Mouse (Mus musculus) embryonic facial prominence, embryonic 15.5 days (tissue): Measurements from ENCODE around the gene Spdye4b. TPM values are rescaled to one million over a fixed set of nuclear protein-coding genes. Genes with fewer than 3 reads are reported as not detected.

Experiments used
- ATAC-seq: fragments of 200-750 bp; cut with Nextera tagmentation; 2 replicates; pipeline ENCODE4 v1.8.0; 2017; ENCODE audit warnings: low read depth, moderate TSS enrichment; ENCODE audit not compliant: insufficient number of reproducible peaks, low FRiP score, low TSS enrichment
- H3K27ac ChIP-seq: fragments of 300-500 bp; sonication (generic); replicated peaks from 2 replicates; pipeline ENCODE4 v1.5.1; 2015; ENCODE audit warnings: mild to moderate bottlenecking, inconsistent platforms
- H3K27me3 ChIP-seq: fragments of 300-500 bp; sonication (generic); 2 replicates; pipeline ENCODE4 v1.6.1; 2015; ENCODE audit warnings: inconsistent platforms
- H3K36me3 ChIP-seq: fragments of 300-500 bp; sonication (generic); 2 replicates; pipeline ENCODE4 v1.6.1; 2015; ENCODE audit warnings: mild to moderate bottlenecking, inconsistent platforms
- H3K4me1 ChIP-seq: fragments of 300-500 bp; sonication (generic); 2 replicates; pipeline ENCODE4 v1.6.1; 2015; ENCODE audit warnings: inconsistent platforms
- H3K4me2 ChIP-seq: fragments of 300-500 bp; sonication (generic); replicated peaks from 2 replicates; pipeline ENCODE4 v1.6.1; 2015; ENCODE audit warnings: mild to moderate bottlenecking, inconsistent platforms
- H3K4me3 ChIP-seq: fragments of 300-500 bp; sonication (generic); replicated peaks from 2 replicates; pipeline ENCODE4 v1.5.1; 2015; ENCODE audit warnings: mild to moderate bottlenecking, inconsistent platforms
- H3K9ac ChIP-seq: fragments of 300-500 bp; sonication (generic); 2 replicates; pipeline ENCODE4 v1.6.1; 2015; ENCODE audit warnings: inconsistent platforms
- H3K9me3 ChIP-seq: fragments of 300-500 bp; sonication (generic); replicated peaks from 2 replicates; pipeline ENCODE4 v1.6.1; 2016; ENCODE audit warnings: inconsistent platforms
- WGBS: fragments of 180-500 bp; shearing (Covaris S2); methylation state at CpG from one replicate; pipeline ENCODE4 v1.1.7; 2015; 5-methylcytosine and 5-hydroxymethylcytosine counted together
- polyA plus RNA-seq: library from polyadenylated mRNA; unstranded; fragments of >200 nt; fragmentation: Nextera tagmentation; extraction: Ambion mirVana; gene quantifications from 2 replicates; pipeline ENCODE4 v1.2.1, GENCODE M21; 2015

Spdye4b gene
- polyA plus RNA-seq, 1 experiment from 2014 or later, result not detected

DNA sequence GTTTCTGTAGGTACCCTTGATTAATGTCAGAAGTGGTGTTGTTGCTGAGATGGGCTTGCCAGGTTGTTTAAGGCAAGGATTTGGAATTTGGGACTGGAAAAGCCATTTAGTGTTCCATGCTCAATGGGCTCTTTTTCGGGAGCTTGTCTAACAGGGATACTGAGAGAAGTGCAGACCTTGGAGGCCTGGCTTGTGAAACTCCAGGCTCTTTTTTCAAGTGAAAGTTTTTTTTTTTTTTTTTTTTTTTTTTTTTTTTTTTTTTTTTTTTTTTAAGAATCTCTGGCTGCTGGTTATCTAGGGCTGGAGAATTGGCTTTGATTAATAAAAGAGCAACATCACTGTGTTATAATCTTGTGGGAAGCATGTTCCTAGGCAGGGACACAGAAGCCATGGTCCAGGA, 41.5 kb downstream of the Spdye4b start:
- no peaks in the 10 kb centered on the region for H3K9me3 ChIP-seq
- H3K9ac ChIP-seq, result no peak overlapping the region
- H3K4me3 ChIP-seq, result no peak overlapping the region
- H3K27ac ChIP-seq, result no peak overlapping the region
- no peaks in the 10 kb centered on the region for H3K27me3 ChIP-seq
- H3K36me3 ChIP-seq, result no peaks in the 10 kb centered on the region
- no peak overlapping the region for H3K4me2 ChIP-seq
- no peaks in the 10 kb centered on the region for H3K4me1 ChIP-seq
- 65% methylated on average over 1 of the region's 1 CpGs for WGBS
- no peak for ATAC-seq

DNA sequence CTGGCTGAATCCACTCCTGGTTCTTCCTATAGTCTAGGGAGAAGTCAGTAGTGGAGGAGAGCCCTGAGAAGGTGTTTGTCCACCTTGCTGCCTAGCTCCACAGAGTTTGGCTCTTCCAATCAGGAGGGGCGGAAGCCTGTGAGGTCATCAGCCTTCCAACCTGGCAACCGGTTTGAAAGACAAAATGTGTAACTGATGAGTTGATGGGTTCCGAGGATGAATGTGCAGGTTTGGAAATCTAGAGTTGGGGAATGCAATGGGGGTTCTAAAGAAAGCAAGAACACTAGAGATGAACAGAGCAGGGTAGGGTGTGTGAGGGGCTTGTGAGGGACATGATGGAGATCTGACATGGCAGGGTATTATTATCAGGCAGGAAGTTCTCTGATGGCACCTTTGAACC, 46.0 kb downstream of the Spdye4b start, which contains the start of gene Spdye4a:
Gene Spdye4a (minus strand): TSS at position 101 of the 400 bp plus-strand sequence.
- Histone ChIP-seq H3K36me3 (no peaks in the 10 kb centered on the region), H3K27me3 (no peaks in the 10 kb centered on the region), H3K4me3 (no peak within 1 kb of the TSS), H3K27ac (no peak within 1 kb of the TSS), H3K9ac (no peak within 1 kb of the TSS), H3K9me3 (peaks cover 7% of the 10 kb centered on the region; the same call in 1 of the 2 replicates), H3K4me2 (no peak within 1 kb of the TSS), H3K4me1 (no peaks in the 10 kb centered on the region)
- 86% methylated on average over 3 of the region's 3 CpGs for WGBS
- no peak for ATAC-seq

DNA sequence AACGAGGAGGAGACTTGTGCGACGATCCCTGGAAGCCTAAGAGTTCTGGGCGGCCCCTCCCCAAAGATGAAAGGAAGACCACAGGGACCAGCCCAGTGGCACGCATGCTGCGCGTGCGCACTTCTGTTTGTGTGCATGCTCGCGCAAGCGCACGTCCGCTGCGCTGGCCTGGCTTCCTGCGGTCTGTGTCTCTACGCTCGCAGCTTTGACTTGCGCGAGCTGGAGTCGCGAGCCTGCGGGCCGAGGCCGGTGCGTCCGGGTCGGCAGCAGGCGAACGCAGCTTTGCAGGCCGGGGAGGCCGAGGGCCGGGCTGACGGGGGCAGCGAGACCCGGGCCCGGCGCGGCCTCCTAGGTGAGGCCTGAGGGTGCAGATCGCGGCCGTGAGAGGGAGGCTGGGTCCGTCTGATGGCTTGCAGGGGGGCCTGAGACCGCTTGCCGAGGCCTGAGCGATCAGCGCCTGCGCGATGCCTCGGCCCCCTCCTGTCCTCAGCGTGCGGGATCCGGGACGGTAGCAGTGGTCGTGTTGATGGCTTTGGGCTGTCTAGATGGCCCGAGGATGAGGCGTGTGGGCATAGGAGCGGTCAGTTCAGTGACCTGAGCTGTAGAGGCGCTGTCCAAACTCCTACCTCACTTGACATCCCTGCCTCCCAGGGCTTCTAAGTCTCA, 54.3 kb downstream of the Spdye4b start, which contains the start of gene Zfp12:
Gene Zfp12 (plus strand): TSS at position 136 of the 666 bp plus-strand sequence.
- H3K4me1 ChIP-seq, result peaks cover 19% of the 10 kb centered on the region
- H3K4me3 ChIP-seq, result peak within 1 kb of the TSS; percentile 88
- H3K27me3 ChIP-seq, result no peaks in the 10 kb centered on the region
- H3K4me2 ChIP-seq, result peak within 1 kb of the TSS; percentile 61
- no peaks in the 10 kb centered on the region for H3K9me3 ChIP-seq
- peaks cover 24% of the 10 kb centered on the region for H3K36me3 ChIP-seq
- ATAC-seq, result peak; percentile 97
- H3K27ac ChIP-seq, result peak within 1 kb of the TSS; percentile 98
- H3K9ac ChIP-seq, result peak within 1 kb of the TSS; percentile 89
- WGBS, result under 1% methylated on average over 58 of the region's 58 CpGs

DNA sequence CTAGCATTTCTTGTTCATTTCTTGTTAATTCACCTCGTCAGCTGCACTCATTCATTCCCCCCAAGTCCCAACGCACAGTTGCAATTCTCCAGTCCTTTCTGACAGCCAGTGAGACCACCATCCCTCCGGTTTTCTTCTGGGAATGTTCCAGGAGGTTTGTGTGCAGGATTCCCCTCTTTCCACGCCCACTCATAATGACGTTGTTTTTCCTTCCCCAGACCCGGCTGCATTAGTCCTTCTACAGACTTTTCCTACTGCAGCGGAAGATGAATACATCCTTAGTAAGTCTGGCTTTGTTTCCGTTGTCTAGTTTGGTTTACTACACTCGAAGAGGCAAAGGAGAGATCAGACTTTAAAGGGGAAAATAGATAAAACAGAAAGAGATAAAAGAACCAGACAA, 55.2 kb downstream of the Spdye4b start:
- 35% methylated on average over 9 of the region's 9 CpGs for WGBS
- ATAC-seq, result no peak
- no peak overlapping the region for H3K9ac ChIP-seq
- H3K4me3 ChIP-seq, result peak overlapping the region; percentile 88
- H3K27ac ChIP-seq, result no peak overlapping the region
- no peaks in the 10 kb centered on the region for H3K9me3 ChIP-seq
- H3K36me3 ChIP-seq, result peaks cover 33% of the 10 kb centered on the region
- H3K27me3 ChIP-seq, result no peaks in the 10 kb centered on the region
- H3K4me2 ChIP-seq, result peak overlapping the region; percentile 61
- H3K4me1 ChIP-seq, result peaks cover 19% of the 10 kb centered on the region

DNA sequence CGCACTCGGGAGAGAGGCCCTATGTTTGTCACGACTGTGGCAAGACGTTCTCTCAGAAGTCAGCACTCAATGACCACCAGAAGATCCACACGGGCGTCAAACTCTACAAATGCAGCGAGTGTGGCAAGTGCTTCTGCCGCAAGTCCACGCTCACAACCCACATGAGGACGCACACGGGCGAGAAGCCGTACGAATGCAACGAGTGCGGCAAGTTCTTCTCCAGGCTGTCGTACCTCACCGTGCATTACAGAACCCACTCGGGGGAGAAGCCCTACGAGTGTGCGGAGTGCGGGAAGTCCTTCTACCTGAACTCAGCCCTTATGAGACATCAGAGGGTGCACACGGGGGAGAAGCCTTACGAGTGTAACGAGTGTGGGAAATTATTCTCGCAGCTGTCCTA, 64.1 kb downstream of the Spdye4b start:
- 96% methylated on average over 26 of the region's 26 CpGs for WGBS
- no peaks in the 10 kb centered on the region for H3K27me3 ChIP-seq
- no peak for ATAC-seq
- H3K4me1 ChIP-seq, result no peaks in the 10 kb centered on the region
- H3K36me3 ChIP-seq, result peaks cover 97% of the 10 kb centered on the region
- H3K4me2 ChIP-seq, result no peak overlapping the region
- H3K9me3 ChIP-seq, result no peaks in the 10 kb centered on the region
- no peak overlapping the region for H3K9ac ChIP-seq
- no peak overlapping the region for H3K4me3 ChIP-seq
- no peak overlapping the region for H3K27ac ChIP-seq

DNA sequence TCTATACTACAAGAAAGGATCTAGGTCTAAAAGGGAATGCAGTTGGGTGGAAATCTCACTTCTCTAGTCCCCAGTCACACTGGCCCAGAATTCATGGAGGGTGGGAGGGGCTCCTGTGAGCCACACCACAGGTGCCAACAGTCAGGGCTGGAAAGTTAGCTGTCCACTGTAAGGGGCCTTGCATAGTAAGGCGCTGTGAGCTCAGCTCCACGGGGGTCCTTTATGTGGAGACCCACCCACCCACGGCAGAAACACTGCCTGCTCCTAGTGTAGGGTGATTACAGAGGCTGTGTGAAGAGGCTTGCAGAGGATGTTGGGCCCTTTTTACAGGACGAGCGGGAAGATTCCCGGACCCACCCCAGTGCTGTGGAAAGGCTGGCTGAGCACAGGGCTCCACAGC, 71.2 kb downstream of the Spdye4b start:
- H3K27me3 ChIP-seq, result peaks cover 60% of the 10 kb centered on the region
- ATAC-seq, result no peak

DNA sequence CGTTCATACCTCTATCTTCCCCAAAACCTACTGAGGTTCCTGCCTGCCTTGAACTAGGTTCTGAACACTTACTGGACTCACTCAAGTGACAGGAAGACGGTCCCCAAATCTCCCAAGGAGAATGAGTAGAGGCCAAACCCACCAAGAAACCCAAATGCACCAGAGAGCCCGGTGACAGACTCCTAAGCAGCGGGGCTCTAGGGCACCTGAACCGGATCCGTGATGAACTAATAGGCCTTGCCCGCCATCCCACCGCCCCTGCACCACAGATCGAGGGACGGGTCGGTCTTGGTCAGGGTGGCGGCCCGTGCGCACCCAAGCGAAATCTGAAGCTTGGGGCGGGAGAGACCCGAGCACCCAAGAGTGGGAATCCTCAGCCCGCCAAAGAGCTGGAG, 72.0 kb downstream of the Spdye4b start:
- Histone ChIP-seq H3K36me3 (peaks cover 51% of the 10 kb centered on the region), H3K27ac (no peak overlapping the region), H3K9me3 (no peaks in the 10 kb centered on the region), H3K9ac (no peak overlapping the region), H3K4me2 (peak overlapping the region; percentile 88), H3K4me3 (peak overlapping the region; percentile 46), H3K27me3 (peaks cover 67% of the 10 kb centered on the region), H3K4me1 (peaks cover 20% of the 10 kb centered on the region)
- ATAC-seq, result no peak
- whole genome bisulfite sequencing, result 40% methylated on average over 18 of the region's 18 CpGs

More for the DNA sequence above, 71.2 kb downstream of the Spdye4b start:
- 67% methylated on average over 6 of the region's 6 CpGs for WGBS
- Histone ChIP-seq H3K9me3 (no peaks in the 10 kb centered on the region), H3K4me3 (no peak overlapping the region), H3K27ac (no peak overlapping the region), H3K4me1 (peaks cover 20% of the 10 kb centered on the region), H3K36me3 (peaks cover 57% of the 10 kb centered on the region), H3K9ac (no peak overlapping the region), H3K4me2 (no peak overlapping the region)

DNA sequence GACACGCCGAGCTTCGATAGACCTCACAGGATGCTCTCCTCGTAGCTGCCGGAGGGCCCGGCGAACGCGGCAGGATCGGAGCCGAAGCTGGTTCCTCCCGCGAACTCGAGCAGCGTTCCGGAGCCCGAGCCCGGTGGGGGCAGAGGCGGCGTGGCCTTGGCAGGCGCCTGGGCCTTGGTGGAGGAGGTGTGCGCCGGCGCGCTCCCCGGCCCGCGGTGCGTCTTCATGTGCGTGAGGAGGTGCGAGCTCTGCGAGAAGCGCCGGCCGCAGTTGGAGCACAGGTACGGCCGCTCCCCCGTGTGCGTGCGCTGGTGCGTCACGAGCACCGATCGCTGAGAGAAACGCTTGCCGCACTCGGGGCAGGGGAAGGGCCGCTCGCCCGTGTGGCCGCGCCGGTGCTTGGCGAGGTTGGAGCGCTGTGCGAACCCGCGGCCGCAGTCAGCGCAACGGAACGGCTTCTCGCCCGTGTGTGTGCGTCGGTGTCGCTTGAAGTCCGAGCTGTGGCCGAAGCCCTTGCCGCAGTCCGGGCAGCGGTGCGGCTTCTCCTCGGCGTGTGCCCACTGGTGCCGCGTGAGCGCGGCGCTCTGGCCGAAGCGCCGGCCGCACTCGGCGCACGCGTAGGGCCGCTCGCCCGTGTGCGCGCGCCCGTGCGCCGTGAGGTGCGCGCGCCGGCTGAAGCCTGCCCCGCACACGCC, 72.5 kb downstream of the Spdye4b start:
- no peak overlapping the region for H3K27ac ChIP-seq
- peak; percentile 22; the same call in 1 of the 2 replicates for ATAC-seq
- peaks cover 20% of the 10 kb centered on the region for H3K4me1 ChIP-seq
- peak overlapping the region; percentile 88 for H3K4me2 ChIP-seq
- H3K9me3 ChIP-seq, result no peaks in the 10 kb centered on the region
- peaks cover 73% of the 10 kb centered on the region for H3K27me3 ChIP-seq
- H3K36me3 ChIP-seq, result peaks cover 50% of the 10 kb centered on the region
- H3K4me3 ChIP-seq, result peak overlapping the region; percentile 46
- whole genome bisulfite sequencing, result 6% methylated on average over 103 of the region's 103 CpGs
- 0 out of 2 replicates have a peak overlapping the region, but pooled peaks have one; percentile 4 for H3K9ac ChIP-seq

DNA sequence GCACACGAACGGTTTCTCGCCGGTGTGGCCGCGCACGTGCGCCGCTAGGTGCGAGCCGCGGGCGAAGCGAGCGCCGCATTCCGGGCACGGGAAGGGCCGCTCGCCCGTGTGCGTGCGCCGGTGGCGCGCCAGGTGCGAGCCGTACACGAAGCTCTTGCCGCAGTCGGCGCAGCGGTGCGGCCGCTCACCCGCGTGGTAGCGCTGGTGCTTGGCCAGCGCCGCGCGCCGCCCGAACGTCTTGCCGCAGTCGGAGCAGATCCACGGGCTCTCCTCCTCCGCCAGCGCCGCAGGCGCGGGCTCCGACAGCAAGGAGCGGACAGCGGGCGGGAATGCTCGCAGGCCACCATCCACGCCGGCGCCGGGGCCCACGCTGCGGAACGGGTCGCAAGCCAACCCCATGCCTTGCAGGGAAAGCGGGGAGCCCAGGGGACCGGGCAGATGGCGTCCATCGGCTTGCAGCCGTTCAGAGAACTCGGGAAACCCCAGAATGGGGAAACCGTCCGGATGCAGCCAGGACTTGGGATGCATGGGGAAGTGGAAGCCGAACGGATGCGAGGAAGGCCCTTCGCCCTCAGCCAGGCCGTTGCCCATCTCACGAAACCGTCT, 73.2 kb downstream of the Spdye4b start:
- Histone ChIP-seq H3K9me3 (no peaks in the 10 kb centered on the region), H3K4me3 (peak overlapping the region; percentile 46), H3K4me1 (peaks cover 20% of the 10 kb centered on the region), H3K9ac (0 out of 2 replicates have a peak overlapping the region, but pooled peaks have one; percentile 4), H3K27ac (no peak overlapping the region), H3K4me2 (peak overlapping the region; percentile 88), H3K36me3 (peaks cover 46% of the 10 kb centered on the region; the same call in 1 of the 2 replicates), H3K27me3 (peaks cover 77% of the 10 kb centered on the region)
- ATAC-seq, result no peak
- 9% methylated on average over 81 of the region's 81 CpGs for WGBS
